Mouse (Mus musculus) cerebellum, adult 2 months (tissue): Measurements from ENCODE around the gene Gm47791.

Source experiments
- CTCF ChIP-seq: fragments of 200-500 bp; IDR thresholded peaks from 2 replicates; pipeline ENCODE4 v1.5.1; 2011; ENCODE audit warnings: low read depth, mild to moderate bottlenecking, control low read depth, low read length, moderate library complexity, borderline replicate concordance; ENCODE audit not compliant: insufficient read depth
- POLR2A ChIP-seq: fragments of 200-500 bp; IDR thresholded peaks from 2 replicates; pipeline ENCODE4 v1.6.1; 2011; ENCODE audit warnings: low read length, control low read depth, borderline replicate concordance; ENCODE audit not compliant: insufficient read depth

GRCm38 (mm10) chr1:82807206-82807605, 36.2 kb upstream of the Gm47791 start:
- TF ChIP-seq CTCF (no peak), POLR2A (no peak)
